Mouse (Mus musculus) spleen, postnatal 4 days (tissue): ENCODE measurements around the gene Pphln1.

ENCODE experiments used
- DNase-seq, 2 experiments: peaks; one replicate each; pipeline ENCODE4 v3.0.0; 2022; ENCODE audit warnings: low spot score in 2 of 2

The Pphln1 gene

DNA sequence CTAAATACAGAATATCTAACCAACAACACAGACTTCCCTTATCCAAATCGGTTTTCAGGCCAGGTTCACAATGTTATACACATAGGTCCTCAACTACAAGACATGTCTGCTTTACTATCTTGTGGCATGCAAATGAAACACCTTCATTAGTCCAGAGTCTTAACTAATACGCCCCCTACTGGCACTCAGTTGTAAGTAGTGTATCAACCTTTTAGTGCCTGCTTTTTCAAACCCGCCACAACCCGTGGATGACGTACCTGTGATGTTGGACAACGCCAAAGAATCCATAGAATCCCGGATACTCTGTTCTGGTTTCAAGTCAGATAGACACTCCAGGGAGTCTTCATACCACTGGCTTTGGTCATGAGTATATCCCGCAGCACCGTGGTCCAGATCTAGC, 104.6 kb downstream of the Pphln1 start:
- no peak for DNase-seq

DNA sequence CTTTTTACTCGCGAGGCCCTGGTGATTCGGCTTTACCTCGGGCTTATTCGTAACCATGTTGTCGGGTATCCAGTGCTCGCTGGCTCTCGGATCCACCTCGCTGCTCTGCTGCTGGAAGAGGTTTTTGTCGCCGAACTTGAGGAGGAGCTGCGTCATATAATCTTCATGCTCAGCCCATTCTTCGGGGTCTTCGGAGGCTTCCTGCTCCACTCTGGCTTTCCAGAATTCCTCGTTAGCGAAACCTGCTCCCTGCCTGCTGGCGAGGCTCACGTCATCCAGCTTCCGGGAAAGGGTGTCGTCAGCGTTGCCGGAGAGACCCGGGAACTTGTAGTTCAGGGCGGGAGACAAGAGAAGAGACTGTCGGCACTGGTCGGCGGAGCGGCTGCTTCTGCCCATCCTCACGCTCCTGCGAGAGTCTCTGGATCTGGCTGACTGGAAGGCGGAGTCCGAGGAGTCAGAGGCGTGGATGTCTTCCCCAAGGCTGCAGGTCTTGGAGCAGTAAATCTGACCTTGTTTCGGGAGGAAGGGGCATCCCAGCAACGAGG, 105.1 kb downstream of the Pphln1 start:
- DNase-seq: no peak

DNA sequence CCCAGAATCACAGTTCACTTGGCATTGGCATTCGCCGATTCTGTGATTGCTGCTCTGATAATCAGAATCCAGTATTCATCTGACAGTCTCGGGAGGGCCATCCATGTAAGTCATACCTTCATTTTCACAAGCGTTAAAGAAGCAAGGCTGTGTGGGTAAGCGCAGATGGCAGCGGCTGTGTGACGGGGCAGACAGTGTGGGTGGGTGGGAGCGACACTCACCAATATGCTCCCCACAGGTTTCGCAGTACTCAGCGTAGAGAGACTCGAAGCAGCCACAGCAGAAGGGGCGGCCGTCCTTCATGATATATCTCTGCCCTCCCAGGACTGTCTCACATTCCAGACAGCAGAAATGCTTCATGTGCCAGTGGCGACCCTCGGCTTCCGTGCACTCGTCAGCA, 106.7 kb downstream of the Pphln1 start:
- no peak for DNase-seq

DNA sequence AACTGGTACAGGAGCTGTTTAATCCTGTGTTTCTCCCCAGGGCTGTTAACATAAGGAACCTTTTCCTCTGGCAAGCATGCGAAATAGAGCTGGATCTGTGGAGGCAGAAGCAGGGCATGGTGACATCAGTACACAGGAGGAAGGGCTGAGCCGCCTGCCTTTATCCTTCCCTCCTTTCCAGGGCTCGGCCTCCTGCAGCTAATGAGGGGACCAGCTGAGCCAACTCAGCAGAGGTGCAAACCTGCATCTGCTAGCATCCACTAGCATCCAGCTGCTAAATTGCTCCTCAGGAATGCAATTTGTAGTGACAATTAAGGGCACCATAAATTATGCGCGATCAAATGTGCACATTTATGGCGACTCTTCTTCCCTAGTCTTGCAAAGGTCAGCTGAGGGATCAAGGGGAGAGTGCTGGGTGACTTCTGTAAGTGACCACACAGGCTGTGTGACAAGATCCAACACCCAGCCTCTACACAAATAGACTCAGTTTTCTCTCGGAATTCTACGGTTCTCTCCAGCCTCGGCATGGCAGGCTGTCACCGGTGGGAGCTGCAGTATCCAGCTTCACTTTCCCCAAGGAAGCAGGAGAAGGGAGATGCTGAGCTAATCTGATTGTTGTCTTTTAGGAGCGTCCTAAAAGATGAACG, 112.7 kb downstream of the Pphln1 start:
- no peak for DNase-seq

DNA sequence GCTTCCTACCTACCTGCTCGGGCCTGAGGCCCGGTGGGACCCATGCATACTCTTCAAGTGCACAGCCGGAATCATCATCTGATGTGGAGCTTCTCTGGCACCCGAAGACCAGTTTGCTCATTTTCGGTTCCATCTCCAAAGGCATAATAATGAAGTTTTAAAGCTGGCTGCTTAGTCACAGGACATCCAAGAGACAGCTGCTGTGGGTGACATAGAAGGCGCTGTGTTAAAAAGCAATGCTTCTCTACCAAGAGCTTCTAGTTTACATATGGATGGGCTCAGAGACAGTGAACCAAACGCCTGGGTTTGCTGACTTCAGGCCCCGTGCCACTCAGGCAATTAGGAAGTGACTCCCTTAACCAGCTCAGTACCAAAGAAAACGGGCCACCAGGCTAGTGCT, 114.3 kb downstream of the Pphln1 start:
- no peak for DNase-seq

DNA sequence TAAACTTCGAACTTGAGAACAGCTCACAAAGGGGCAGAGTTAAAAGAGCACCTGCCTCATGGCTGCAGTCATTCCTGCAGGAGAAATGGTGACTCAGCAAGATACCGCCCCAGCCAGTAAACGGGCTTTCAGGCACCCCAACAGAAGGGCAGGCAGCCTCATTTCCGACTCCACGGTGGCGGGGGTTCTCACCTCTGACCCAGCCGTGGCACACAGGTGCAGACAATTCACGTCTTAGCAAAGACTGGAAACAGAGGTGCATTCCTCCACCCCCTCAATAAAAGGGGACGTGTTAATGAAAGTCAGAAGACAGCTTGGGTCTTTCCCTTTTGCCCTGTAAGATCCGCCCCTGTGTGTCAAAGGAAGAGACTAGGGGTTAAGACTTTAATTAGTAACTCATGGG, 115.8 kb downstream of the Pphln1 start:
- DNase-seq: no peak

DNA sequence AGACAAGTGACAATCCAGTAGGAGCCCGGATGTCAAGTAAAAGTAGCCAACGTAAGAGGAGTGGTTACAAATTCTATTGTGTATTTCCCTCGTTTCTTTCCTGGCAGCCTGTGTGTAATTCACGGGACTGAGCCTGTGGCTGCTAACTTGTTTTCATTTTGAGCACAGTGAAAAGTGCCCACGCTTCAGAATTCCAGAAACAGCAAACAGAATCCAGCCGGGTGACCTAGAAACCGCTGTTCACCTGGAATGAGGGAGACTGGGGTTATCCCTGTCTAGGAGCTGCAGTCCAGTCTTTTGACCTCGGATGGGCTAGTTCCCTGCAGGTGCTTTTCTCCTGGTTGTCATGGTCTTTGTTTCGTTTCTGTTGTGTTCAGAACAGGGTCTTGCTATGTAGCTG, 117.2 kb downstream of the Pphln1 start:
- DNase-seq: no peak

DNA sequence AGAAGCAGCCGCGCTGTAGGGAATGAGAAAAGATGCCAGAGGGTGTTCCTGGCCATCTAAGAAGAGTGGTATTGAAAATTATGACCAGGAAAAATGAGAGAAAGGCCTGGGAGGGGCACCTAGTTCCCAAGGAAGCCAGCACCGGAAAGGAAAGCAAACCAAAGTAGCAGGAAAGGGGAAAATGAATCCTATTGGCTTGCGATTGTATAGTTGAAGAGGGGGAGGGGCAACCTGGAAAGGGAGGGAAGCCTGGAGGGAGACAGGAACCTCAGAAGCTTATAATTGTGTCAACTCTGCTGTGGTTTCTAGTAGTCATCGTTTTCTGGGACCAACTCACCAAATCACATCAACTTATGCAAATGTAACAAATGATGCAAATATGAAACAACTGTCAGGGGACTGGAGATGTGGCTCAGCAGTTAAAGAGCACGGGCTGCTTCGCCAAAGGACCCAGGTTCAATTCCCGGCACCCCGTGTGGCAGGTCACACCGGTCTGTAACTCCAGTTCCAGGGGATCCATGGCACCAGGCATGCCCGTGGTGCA, 118.9 kb downstream of the Pphln1 start:
- no peak for DNase-seq

DNA sequence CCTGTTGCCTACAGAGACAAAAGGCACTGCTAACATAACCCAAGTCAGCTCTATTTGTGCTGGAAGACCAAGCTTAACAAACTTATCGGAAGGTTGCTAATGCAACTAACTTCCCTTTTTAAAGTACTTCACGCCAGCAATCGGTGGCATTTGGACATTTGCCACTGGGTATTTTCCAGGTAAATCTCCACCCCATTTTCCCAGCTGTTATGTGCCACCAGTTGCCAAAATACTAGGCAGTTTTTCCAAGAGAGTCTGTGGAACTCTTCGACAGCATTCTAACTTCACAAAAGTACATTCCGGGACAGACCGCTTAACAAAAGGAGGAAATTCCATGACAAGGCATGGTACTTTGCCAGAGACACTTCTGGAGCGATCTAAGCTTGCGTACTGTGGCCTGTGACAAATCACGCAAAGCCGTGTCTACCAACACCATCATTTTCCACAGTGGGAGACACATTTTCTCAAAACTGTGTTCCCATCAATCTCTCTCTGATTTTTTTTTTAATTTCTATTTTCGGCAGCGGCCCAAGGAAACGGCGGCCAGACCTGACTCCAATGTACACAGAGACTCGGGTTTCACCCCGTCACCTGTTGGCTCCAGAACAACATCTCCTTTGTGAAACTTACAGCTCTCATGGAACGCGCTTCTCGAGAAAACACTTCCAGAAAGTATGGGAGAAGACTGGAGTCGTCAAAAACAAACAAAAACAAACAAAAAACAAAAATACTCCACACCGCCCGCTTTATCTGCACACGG, 120.2 kb downstream of the Pphln1 start:
- DNase-seq: no peak

DNA sequence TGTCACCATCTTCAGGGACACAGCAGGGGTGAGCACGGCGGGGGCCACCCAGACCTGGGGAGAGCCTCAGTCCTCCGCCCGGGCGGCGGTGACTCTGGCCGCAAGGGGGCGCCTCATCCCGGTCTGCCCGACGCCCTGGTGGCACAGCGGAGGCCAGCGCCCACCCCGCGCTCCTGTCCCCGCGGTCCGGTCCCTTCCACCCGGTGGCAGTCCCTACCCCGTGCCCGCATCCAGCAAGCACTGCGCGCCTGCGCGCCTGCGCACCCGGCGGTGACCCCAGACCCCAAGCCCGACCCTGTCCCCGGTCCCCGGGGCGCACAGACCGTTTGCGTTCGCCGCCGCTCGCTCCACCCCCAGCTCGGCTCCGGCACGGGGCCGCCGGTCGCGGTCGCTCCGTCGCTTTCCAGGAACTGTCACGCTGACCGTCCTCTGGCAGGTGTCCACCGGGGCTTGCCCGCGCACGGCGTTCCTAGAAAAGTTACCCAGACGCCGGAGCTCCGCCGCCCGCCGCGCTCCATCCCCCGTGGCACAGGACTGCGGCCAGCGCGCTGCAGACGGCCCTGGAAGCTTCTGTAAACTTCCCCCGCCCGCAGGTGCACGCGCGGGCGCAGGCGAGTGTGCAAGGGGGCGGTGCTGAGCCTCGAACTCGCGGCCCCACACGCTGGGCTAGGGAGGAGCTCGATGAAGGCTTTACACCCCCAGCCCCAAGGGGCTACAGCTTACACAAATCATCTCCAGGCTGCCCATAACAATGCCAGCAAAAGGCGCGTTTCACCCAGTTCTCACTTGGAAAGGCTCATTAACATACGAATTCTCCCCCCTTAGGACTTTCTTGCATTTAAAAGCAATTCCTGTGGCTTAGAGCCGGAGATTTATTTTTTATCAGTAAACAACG, 121.0 kb downstream of the Pphln1 start:
- peak; percentile 83 to 95 for DNase-seq

DNA sequence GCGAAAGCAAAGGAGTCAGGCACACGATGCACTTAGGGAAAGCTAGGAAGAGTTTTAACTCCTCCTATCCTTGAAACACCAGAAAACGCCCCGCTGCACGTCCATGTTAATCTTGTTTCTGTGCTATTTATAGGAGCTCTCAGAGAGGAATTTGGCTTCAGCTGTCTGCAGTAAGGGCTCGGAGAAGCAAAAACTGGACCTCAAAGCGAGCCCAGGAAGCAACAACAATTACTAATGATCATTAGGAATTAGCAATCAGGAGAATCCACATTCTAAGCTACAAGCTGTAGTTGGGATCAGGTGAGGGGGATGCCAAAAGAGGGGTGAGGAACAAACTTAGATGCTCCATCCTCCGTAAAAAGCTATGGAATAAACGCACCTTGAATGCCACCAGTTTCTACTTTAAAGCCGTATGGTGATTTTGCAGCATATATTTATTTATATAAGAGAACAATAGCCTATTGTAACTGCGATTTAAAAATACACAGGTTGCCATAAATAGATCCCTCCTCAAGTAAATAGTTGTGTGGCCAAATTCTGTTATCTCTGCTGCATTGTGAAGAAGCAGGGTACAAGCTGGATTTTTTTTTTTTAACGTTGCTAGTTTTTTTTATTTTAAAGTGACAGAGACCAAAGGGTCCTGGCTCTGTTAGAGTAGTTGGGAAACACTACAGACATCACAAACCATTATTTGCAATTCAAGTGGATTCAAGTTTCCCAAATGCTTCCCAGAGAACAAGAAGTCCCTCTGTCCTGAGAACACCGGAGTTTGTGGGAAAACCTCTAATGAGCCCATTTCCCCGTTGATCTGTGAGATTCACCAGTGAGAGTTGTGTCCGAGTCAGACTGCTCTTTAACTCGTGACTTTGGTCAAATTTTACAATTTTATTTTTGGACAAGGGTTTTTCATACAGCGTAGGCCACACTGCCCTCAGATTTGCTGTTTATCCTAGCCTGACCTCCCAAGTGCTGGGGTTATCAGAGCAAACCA, 122.0 kb downstream of the Pphln1 start:
- DNase-seq: no peak

DNA sequence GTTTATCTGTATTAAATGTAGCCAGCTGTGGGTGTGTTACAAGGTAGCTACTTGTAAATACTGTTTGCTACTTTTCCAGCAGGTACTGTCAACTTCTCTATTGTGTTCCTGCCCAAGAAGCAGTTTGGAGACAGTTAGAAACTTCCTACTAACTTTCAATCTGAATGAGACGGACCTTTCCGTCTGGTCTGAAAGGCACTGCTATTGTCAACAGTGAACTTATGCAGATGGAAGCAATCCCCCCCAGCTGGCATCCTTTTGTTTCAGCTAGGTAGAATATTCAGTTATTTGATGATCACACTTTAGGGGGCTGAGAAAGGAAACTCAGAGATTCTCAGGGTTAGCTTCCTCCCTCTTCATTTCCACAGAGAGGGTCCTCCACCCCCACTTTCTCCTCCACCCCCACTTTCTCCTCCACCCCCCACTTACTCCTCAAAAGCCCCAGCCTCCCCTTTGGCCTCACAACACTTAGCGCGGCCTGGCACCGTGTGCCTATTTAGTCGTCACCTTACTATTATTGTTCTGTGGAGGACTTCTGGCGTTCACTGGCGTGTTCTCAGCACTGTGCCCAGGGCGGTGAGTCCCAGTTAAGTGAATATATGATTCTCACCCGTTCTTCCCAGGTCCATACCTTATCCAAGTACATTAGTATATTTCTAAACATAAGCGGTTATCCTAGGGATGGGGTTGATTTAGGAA, 123.1 kb downstream of the Pphln1 start:
- DNase-seq: no peak

DNA sequence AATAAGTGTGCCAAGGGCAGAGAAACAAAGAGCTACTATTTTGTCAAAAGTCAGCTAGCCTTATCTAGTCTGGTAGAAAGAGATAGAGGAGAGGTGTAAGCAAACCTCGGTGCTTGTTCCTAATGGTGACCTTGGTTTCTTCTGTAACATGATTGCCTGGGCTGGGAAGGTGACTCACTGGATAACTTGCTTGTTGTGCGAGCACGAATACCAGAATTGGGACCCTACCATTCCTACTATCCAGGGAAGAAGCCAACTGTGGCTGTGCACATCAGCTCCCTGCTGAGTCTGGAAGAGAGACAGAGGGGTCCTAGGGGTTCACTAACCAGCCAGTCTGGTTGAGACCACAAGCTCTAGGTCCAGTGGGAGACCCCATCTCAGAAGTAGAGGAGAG, 123.6 kb downstream of the Pphln1 start:
- no peak for DNase-seq

DNA sequence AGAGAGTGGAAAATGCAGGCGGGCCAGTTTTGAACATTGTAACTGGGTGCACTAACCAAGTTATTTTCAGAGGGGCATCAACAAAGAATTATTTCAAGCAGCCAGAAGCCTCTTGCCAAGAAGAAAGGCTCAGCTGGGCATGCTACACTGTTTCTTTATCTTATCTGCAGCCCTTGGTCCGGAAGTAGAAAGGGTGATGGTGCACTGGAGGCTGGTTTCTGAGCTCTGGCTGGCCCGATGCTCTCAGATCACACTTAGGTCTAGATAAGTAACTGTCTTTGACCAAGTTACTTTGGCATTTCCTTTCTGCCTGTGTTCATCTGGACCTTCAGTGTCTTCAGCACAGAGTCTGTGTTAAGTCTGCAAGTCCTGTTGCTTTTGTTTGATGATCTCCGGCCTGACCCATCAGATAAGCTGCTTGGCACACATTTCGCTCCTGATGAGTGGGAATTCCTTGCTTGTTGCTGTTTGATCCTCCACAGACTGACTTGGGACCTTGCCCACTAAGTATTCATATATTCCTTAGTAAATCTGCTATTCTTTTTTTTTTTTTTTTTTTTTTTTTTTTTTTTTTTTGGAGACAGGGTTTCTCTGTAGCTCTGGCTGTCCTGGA, 127.3 kb downstream of the Pphln1 start:
- DNase-seq: no peak

DNA sequence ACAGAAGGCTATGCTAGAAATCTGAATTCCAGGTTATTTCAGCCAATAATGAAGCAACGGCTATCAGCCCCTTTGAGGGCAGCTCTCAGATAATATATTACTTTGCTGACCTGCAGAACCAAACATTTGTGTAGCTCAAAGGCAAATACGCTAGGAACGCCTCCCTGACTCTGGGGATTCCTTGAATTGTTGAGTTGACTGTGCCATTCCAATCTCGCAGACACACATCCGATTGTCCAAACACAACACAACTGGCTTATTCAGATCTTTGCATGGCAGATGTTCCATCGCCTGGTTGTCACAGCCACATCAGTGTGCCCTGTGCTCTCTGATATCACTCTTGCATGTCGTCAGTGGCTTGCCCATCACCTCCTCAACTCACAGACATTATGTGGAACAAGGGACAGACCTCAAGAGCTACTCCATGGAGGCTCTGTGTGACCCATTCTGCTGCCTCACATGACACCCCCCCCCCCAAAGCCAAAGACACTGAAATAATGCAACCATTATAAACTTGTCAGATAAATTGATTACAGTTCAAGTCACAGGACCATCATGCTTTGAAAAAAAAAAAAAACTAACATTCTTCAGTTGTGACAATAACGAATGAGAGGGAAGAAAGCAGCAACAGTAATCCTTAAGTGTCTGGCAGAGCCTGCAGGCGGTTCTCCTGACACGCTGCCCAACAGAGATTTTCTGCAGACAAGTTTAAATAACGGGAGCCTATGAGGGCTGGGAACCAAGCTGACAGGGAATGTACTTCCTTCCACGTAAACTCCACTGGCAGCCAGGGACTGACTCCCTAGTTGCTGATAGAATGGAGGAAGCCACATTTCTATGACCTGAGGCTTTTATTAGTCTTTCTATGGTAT, 131.9 kb downstream of the Pphln1 start:
- no peak for DNase-seq

DNA sequence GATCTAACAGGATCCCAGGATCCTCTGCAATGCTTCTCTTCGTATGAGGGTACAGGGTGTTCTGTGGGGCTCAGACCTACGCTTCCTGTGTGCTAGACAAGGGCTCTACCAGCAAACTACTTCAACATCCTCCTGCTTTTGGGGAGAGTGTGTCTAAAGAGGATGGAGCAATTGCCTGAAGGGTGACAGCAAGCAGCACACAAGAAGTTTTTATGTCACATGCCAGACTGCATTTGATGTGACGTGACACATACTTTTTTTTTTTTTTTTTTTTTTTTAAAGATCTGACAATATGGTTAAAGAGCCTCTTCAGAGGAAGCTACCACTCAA, 132.5 kb downstream of the Pphln1 start:
- DNase-seq: no peak

DNA sequence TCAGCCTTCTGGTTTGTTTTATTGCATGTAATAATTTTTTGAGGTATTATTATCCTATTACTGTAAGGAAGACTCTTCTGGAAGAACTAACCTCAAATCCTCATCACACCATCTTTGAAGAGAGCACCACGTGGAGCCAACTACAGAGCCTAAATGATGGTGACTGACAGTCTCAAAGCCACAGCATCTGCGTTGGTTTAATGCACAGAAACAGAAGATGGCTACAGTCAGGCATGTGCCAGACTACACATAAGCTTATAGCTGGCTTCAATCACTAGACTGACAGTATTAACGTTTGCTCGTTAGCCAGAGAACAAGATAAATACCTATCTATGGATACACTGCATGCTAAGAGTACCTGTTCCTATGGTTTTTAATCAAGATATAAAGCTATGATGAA, 138.0 kb downstream of the Pphln1 start:
- no peak for DNase-seq

DNA sequence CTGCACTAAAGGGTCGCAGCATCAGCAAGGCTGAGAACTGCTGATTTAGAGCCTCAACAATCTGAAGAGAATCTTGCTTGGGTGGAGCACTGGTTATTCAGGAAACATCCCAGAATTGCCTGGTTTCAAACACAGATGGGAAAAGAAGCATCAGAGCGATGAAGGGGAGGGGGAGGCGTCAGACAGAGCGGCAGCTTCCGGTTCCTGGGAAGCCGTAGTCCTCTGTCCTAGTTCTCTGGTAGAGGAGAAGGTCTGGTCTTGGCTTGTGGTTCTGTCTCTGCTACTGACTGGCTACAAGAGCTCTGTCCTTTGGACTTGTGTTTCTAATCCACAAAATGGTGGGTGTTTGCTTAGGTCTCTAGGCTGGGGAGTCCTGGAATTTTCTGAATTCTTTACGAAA, 139.6 kb downstream of the Pphln1 start:
- no peak for DNase-seq
